Mouse (Mus musculus): ENCODE data around the gene Grin3a.
"Not testable (repeated sequence)": the region's sequence is repeated elsewhere in the genome, so short reads cannot be mapped to it uniquely, and the experiment has no call there.

DNA sequence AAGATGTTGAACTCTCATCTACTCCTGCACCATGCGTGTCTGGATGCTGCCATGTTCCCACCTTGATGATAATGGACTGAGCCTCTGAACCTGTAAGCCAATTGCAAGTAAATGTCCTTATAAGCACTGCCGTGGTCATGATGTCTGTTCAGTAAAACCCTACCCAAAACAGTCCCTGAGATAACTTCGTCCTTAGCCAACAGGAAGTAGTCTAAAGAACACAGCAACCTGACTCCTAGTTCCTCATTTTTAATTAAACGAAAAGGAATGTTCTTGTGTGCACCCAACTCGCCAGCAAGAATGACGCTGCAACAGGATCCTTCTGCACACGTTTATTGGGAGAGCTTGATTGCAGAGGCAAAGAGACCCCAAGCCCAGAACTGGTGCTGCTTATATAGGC, 225.7 kb downstream of the Grin3a start:
- TF ChIP-seq CTCF (IDR thresholded peaks at IDR 0.05; ENCODE audit: low read depth, low read length); TAL1 (conservative IDR thresholded peaks at IDR 0.05; ENCODE audit: low read depth, low read length); GATA1 (IDR thresholded peaks at IDR 0.05; ENCODE audit: borderline replicate concordance, low read length); GATA2 (IDR thresholded peaks at IDR 0.05; ENCODE audit: borderline replicate concordance, low read depth, low read length): not testable (repeated sequence)
